Mouse (Mus musculus) G1E (cell line): ENCODE results near the gene Spag17.

Experiments
- CTCF ChIP-seq: IDR thresholded peaks from 2 replicates; pipeline ENCODE4 v1.5.1; 2012; ENCODE audit warnings: low read depth, low read length, inconsistent platforms, mixed read lengths
- GATA1 ChIP-seq: IDR thresholded peaks from 2 replicates; pipeline ENCODE4 v1.6.1; 2012; ENCODE audit warnings: borderline replicate concordance, low read length, inconsistent platforms, mixed read lengths
- GATA2 ChIP-seq: IDR thresholded peaks from 2 replicates; pipeline ENCODE4 v1.6.1; 2012; ENCODE audit warnings: low read depth, low read length, inconsistent platforms, borderline replicate concordance
- POLR2AphosphoS5 ChIP-seq: IDR thresholded peaks from 2 replicates; pipeline ENCODE4 v1.6.1; 2012; ENCODE audit warnings: low read depth, low read length, inconsistent platforms; ENCODE audit not compliant: insufficient replicate concordance
- TAL1 ChIP-seq: conservative IDR thresholded peaks from 2 replicates; pipeline ENCODE4 v1.6.1; 2012; ENCODE audit warnings: low read depth, low read length, inconsistent platforms, mixed read lengths

DNA sequence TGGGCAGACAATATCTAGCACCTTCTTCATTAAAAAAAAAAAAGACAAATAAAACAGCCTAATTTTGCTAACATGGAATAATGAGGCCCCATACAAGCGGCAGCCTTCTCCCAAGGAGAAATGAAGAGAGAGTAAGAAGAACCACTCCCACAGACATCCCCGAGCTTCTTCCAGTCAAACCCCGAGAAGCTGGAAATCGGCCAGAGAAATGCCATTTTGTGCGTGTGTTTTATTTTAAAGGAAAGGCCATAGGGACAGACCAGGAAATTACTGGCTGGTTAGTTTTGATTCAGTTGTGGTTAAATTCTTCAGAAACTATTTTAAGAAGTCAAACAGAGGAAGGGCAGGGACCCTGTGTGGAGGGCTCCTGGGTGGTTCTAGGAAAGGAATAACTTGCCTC is 85.6 kb downstream of the Spag17 start:
- TF ChIP-seq CTCF: no peak
- TF ChIP-seq POLR2AphosphoS5: no peak
- no peak for TF ChIP-seq GATA2
- TF ChIP-seq GATA1: no peak
- TF ChIP-seq TAL1: no peak
